Mouse (Mus musculus): ENCODE data around the gene Utp20.
"Not testable (repeated sequence)": the region's sequence is repeated elsewhere in the genome, so short reads cannot be mapped to it uniquely, and the experiment has no call there.

Gene Utp20

GRCm38 (mm10) chr10:88783941-88784340 lies 42.7 kb downstream of the Utp20 start:
- DNase-seq (ENCODE audit: low spot score in 2 of 2), result no peak

- DNase-seq (ENCODE audit: low spot score in 2 of 2), result not testable (repeated sequence)
Observed at GRCm38 (mm10) chr10:88783135-88783534, 43.5 kb downstream of the Utp20 start.

GRCm38 (mm10) chr10:88780716-88781115 lies 45.9 kb downstream of the Utp20 start:
- DNase-seq (ENCODE audit: low spot score in 2 of 2), result no peak

GRCm38 (mm10) chr10:88776206-88776605 lies 50.4 kb downstream of the Utp20 start:
- no peak for DNase-seq (ENCODE audit: low spot score in 2 of 2)

DNA sequence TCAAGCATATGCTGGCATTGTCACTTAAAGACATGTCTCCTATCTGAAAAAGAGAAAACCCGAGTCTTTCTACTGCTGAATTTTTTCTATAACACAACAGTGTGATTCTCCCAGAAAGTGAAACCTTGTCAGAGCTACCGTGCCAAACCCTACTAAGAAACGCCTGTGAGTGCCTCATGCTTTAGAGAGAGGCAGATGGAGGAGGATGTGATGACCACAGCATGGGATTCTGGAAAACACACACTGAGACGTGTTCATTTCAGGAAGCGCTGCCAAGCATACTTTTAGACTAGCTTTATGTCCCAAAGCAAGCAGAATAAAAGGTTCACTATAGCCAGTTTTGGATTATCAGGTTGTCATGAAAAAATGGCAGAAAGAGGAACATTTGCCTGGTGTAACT lies 53.6 kb downstream of the Utp20 start:
- DNase-seq (ENCODE audit: low spot score in 2 of 2), result peak in 1 of 2 experiments; percentile 51

DNA sequence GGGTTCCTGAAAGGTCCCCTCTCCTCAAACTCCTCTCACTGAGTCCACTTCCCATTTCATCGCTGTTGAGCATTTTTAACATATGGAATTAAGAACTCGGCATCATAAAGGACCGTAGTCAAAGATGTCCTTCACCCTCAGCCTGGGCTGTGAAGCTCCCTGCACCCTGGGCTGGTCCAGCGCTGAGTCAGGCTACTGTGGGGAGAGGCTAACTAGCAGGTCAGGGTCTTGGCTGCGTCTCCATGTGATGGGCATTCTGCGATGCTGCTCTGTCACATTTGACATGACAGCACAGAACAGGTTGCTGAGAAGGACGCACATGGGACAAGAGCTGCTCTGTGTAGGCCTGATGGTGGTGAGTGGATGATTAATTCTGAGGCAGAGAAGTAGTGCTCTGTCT lies 56.9 kb downstream of the Utp20 start:
- no peak for DNase-seq (ENCODE audit: low spot score in 2 of 2)

GRCm38 (mm10) chr10:88768961-88769360 lies 57.6 kb downstream of the Utp20 start:
- DNase-seq (ENCODE audit: low spot score in 2 of 2), result no peak

DNA sequence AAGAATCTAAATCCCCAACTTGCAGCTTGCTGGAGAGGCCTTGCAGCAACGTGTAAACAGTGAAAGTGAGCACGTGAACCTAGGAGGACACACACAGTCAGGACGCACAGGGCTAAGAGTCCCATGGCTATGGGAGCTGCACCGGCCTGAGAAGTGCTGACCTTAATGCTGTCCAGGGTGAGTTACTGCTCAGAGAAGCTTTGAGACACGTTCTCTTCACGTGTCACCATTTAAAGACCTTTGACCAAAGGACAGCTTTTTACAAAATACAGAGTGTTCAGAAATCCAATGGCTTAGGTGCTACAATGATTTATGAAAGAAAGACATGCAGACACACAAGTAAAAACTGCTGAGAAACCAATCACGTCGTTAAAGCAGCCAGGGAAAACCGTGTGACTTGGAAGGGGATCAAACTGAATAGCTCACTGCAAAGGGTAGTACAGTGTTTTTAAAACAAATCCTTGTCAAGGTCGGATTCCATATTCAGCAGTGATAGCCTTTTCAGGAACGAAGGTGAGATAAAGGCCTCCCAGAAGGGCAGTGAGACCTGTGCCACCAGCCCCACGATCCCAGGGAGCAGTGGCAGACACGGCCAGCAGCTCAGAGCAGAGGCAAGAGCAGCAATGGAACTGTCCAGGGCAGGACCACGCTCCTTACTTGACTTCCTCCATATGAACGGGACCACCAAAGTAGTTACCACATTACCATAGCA lies 61.0 kb downstream of the Utp20 start:
- no peak for DNase-seq (ENCODE audit: low spot score in 2 of 2)

DNA sequence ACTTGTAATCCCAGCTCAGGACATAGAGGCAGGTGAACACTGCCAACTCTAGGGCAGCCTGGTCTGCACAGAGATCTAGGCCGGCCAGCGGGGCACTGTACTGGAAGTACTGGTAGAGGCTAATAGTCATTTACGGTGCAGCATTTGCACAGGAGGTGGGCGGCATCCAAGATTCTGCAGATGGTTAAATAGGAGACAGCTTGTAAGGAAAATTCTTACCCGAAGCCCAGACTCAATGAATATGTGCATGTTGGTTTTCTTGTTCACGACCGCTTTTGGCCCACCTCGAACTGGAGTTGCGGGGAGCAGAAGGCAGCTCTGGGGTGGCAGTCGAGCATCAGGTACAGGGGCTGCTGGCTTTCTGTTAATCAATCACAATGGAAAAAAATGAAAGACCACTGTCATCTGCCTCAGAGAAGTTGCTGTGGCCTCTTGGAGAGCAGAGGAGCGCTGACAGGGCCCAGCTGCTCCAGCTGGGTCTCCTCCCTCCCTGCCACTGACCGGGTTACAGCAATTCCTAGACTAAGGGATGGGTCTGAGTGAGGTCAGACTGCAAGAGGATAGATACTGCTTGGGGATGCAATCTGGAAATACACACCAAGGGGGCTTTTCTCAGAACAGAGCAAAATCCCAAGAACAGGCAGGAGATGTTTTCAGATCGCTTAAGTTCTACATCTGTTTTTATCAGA lies 64.9 kb downstream of the Utp20 start:
- DNase-seq (ENCODE audit: low spot score in 2 of 2), result peak; percentile 47 to 60

GRCm38 (mm10) chr10:88741426-88741825 lies 85.2 kb downstream of the Utp20 start:
- no peak for DNase-seq (ENCODE audit: low spot score in 2 of 2)

- DNase-seq (ENCODE audit: low spot score in 2 of 2), result no peak
Observed at GRCm38 (mm10) chr10:88740781-88741180, 85.8 kb downstream of the Utp20 start.

GRCm38 (mm10) chr10:88739818-88740217 lies 86.8 kb downstream of the Utp20 start:
- DNase-seq (ENCODE audit: low spot score in 2 of 2), result no peak

GRCm38 (mm10) chr10:88739074-88739473 lies 87.5 kb downstream of the Utp20 start:
- DNase-seq (ENCODE audit: low spot score in 2 of 2), result not testable (repeated sequence)

DNA sequence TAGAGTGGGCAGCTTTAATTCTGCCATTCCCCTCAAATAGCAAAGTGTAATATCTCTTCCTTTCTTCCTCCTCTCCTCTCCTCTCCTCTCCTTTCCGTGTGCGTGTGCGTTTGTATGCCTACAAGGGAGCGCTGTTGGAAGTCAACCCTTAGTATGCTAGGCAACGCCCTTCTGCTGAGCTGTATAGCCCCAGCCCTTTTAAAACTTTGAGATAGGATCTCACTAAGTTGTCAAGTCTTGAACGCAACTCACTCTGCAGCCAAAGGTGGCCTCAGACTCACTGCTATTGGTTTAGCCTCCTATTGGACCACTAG lies 94.3 kb downstream of the Utp20 start:
- DNase-seq (ENCODE audit: low spot score in 2 of 2), result no peak

DNA sequence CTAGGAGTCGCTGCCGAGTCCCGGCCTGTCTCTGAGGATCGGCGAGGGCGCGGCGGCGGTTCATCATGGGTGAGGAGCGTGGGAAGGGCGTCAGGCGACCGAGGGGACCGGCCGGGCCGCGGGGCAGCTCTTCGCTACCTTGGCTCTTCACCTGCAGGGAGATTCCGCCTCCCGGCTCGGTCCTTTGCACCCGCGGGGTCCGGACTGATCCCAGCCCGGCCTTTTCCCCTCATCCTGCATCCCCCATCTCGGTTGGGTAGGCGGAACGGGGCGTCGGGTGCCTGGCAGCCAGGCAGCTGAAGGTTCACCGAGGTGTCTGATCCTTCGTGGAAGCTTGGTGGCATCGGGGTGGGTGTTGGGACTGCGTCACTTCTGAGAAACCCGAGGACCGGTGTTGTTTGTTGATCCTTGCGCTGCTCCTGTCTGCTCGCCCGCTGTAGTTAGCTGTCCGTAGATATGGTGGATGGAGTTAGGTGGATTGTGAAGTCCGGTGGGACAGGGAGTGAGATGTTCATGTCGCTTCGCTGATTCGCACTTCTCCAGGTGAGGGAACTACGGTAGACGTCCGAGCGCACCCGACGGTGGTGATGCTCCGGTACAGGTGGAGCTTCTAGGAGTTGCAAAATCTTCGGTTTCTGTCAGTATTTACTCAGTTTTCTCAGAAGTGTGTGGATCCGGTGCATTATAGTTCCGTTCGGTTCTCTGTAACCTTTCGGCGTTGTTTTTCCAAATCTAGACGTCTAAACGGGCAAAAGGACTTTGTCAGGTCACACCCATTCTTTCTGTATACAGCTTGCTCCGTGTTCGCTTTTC lies 94.9 kb downstream of the Utp20 start:
- peak in 1 of 2 experiments; percentile 46 for DNase-seq (ENCODE audit: low spot score in 2 of 2)

DNA sequence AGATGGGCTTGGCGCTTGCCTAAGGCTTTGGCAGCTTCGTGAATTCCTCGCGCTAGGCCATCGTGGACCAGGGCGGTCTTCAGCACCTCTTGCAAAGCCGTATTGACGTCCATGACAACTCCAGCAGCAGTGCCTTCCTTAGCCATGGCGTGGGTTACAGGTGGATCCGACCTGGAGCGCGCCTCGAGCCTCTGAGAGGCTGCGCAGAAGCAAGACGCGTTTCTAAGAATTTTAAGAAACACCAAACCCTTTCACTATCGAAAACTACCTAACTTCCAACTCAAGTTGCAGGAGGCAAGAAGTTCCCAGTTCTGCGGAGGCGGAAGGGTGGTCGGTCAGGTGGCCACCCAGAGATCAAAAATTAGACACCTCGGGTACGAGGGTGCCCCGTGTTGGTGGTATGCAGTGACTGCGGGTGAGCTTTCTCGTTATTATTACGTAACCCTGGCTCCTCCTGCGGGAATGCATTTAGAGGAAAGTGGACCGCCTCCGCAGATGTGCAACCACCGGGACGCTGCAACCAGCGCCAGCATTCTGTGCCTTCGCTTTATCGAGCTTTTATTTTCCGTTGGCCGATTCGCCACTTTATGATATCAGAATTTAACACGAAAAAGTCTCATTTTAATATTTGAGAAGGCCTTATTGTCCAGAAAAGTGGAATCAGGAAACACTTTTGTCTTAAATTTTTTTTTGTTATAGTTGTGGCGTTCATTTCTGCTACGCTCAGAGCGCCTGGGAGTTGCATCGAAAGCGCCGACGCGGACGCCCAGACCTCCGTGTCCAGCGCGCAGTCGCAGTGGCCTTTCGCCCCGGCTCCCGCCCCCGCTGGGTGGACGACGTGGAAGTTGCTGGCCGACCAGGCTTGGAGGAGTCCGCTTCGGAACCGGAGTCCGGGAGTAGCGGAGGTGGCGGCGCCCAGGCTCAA lies 95.8 kb downstream of the Utp20 start, which contains the start of gene Arl1:
Gene Arl1 (plus strand): TSS at position 288 of the 925 bp plus-strand sequence.
- DNase-seq (ENCODE audit: low spot score in 2 of 2), result peak; percentile 94 to 96

DNA sequence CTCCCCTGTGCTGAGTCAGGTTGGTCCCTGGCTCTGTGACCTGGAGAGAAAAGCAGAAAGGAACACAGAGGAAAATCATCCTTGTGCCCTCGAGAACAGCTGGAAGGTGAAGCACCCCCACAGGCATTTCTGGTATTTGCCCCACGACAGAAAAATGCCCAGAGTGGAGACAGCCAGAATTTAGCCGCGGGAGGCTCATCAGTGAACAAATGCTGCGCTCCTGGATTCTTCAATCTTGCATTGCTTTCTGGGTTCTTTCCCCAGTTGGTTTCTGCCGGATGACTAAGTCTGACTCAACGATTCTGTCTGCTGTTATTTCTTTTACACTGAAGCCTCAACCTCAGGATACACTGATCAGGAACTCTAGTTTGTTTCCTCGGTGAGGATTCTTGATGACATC lies 98.4 kb downstream of the Utp20 start:
- no peak for DNase-seq (ENCODE audit: low spot score in 2 of 2)

DNA sequence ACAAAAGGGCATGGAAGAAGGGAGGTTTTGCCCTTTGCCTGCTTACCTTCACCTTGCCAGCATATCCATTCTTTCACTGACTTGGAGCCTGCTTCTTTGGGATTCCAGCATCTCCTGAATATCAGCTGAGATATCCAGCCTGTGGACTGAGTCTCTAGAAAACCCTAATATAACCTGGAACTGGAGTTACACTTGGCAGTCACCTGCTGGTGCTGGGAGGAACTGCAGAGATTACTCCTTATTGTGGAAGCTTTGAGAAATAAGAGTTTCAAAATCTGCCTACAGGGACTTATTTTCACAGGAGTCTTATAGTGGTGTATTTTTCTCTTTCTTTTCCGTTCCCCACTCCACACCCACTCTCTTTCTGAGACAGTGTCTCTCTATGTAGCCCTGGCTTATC lies 99.5 kb downstream of the Utp20 start:
- peak; percentile 68 to 78 for DNase-seq (ENCODE audit: low spot score in 2 of 2)

DNA sequence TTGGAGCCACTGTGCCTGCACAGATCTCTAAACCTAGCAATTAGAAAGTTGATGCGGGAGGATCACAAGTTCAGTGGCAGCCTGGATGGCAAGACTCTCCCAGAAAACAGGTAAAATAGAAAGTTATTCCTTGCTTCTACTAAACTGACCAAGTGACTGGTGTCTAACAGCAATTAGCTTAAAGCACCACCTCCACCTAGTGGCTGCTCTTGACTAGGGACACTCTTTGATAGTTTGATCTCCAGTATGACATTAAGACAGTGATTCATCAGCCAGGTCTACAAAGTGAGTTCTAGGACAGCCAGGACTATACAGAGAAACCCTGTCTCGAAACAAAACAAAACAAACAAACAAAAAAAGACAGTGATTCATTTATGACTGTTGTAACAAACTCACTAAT lies 101.3 kb downstream of the Utp20 start:
- DNase-seq (ENCODE audit: low spot score in 2 of 2), result no peak

DNA sequence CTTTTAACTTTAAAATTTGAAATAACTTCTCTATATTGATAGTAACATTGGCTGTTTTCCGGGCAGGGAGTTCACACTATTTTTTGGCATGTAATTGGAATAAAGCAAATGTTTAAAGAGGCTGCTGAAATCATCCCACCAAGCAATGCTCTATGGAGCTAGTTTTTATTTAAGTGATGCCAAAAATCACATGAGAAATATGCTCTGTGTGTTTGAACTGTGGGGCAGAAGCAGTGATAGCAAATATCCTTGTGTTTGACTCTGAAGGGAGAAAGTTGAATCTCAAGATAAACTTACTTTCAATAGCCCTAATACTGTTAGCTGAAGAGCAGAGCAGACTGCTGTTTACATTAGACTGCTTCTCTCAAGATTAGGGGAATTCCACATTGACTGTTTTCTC lies 107.0 kb downstream of the Utp20 start:
- no peak for DNase-seq (ENCODE audit: low spot score in 2 of 2)

GRCm38 (mm10) chr10:88717756-88718025 lies 108.9 kb downstream of the Utp20 start:
- no peak for DNase-seq (ENCODE audit: low spot score in 2 of 2)
